Mouse (Mus musculus) intestine, embryonic 15.5 days (tissue): ENCODE measurements around the gene Ikzf2. TPM values are rescaled to one million over a fixed set of nuclear protein-coding genes. Genes with fewer than 3 reads are reported as not detected.

Experiments
- ATAC-seq: fragments of 200-750 bp; cut with Nextera tagmentation; 2 replicates; pipeline ENCODE4 v1.8.0; 2017; ENCODE audit warnings: moderate TSS enrichment, moderate library complexity
- H3K27ac ChIP-seq: fragments of 300-500 bp; sonication (generic); 2 replicates; pipeline ENCODE4 v1.5.1; 2015; ENCODE audit warnings: mild to moderate bottlenecking, inconsistent platforms
- H3K27me3 ChIP-seq: fragments of 300-500 bp; sonication (generic); replicated peaks from 2 replicates; pipeline ENCODE4 v1.6.1; 2015; ENCODE audit warnings: inconsistent platforms
- H3K36me3 ChIP-seq: fragments of 300-500 bp; sonication (generic); 2 replicates; pipeline ENCODE4 v1.6.1; 2015; ENCODE audit warnings: inconsistent platforms
- H3K4me1 ChIP-seq: fragments of 300-500 bp; sonication (generic); replicated peaks from 2 replicates; pipeline ENCODE4 v1.6.1; 2015; ENCODE audit warnings: inconsistent platforms
- H3K4me2 ChIP-seq: fragments of 300-500 bp; sonication (generic); replicated peaks from 2 replicates; pipeline ENCODE4 v1.6.1; 2015; ENCODE audit warnings: mild to moderate bottlenecking, inconsistent platforms
- H3K4me3 ChIP-seq: fragments of 300-500 bp; sonication (generic); replicated peaks from 2 replicates; pipeline ENCODE4 v1.5.1; 2015; ENCODE audit warnings: inconsistent platforms
- H3K9ac ChIP-seq: fragments of 300-500 bp; sonication (generic); 2 replicates; pipeline ENCODE4 v1.6.1; 2015; ENCODE audit warnings: inconsistent platforms
- H3K9me3 ChIP-seq: fragments of 300-500 bp; sonication (generic); 2 replicates; pipeline ENCODE4 v1.6.1; 2016; ENCODE audit warnings: inconsistent platforms
- WGBS: fragments of 180-500 bp; shearing (Covaris S2); methylation state at CpG from one replicate; pipeline ENCODE4 v1.1.7; 2015; 5-methylcytosine and 5-hydroxymethylcytosine counted together
- polyA plus RNA-seq: library from polyadenylated mRNA; unstranded; fragments of >200 nt; fragmentation: Nextera tagmentation; extraction: Ambion mirVana; gene quantifications from 2 replicates; pipeline ENCODE4 v1.2.1, GENCODE M21; 2015

Ikzf2 gene
- polyA plus RNA-seq, 1 experiment from 2014 or later: 2.2 TPM

GRCm38 (mm10) chr1:69656929-69657328 is 30.1 kb downstream of the Ikzf2 start:
- no peak overlapping the region for H3K4me2 ChIP-seq
- ATAC-seq: 0 out of 2 replicates have a peak, but pooled peaks have one; percentile 15

GRCm38 (mm10) chr1:69656047-69656782 is 30.8 kb downstream of the Ikzf2 start:
- Histone ChIP-seq H3K4me1 (0 out of 2 replicates have a peak, but pooled peaks cover 3% of the 10 kb centered on the region), H3K9me3 (no peaks in the 10 kb centered on the region), H3K9ac (no peak overlapping the region), H3K27me3 (no peaks in the 10 kb centered on the region), H3K4me3 (no peak overlapping the region), H3K4me2 (no peak overlapping the region), H3K36me3 (no peaks in the 10 kb centered on the region), H3K27ac (no peak overlapping the region)
- 49% methylated on average over 5 of the region's 5 CpGs for WGBS
- peak; percentile 83 for ATAC-seq

More at GRCm38 (mm10) chr1:69656929-69657328, 30.1 kb downstream of the Ikzf2 start:
- Histone ChIP-seq H3K9ac (no peak overlapping the region), H3K27me3 (no peaks in the 10 kb centered on the region), H3K36me3 (no peaks in the 10 kb centered on the region), H3K4me3 (no peak overlapping the region), H3K27ac (no peak overlapping the region), H3K9me3 (no peaks in the 10 kb centered on the region), H3K4me1 (0 out of 2 replicates have a peak, but pooled peaks cover 3% of the 10 kb centered on the region)
- WGBS: 35% methylated on average over 16 of the region's 16 CpGs

GRCm38 (mm10) chr1:69655368-69655767 is 31.7 kb downstream of the Ikzf2 start:
- 71% methylated on average over 5 of the region's 5 CpGs for WGBS
- H3K27me3 ChIP-seq: no peaks in the 10 kb centered on the region
- H3K4me3 ChIP-seq: no peak overlapping the region
- H3K4me2 ChIP-seq: no peak overlapping the region
- H3K9me3 ChIP-seq: no peaks in the 10 kb centered on the region
- 0 out of 2 replicates have a peak, but pooled peaks cover 3% of the 10 kb centered on the region for H3K4me1 ChIP-seq
- H3K36me3 ChIP-seq: no peaks in the 10 kb centered on the region
- no peak overlapping the region for H3K9ac ChIP-seq
- no peak overlapping the region for H3K27ac ChIP-seq
- ATAC-seq: peak; percentile 44

GRCm38 (mm10) chr1:69654955-69655354 is 32.1 kb downstream of the Ikzf2 start:
- H3K4me2 ChIP-seq: no peak overlapping the region
- H3K36me3 ChIP-seq: no peaks in the 10 kb centered on the region
- H3K27me3 ChIP-seq: no peaks in the 10 kb centered on the region
- H3K9ac ChIP-seq: no peak overlapping the region
- H3K4me3 ChIP-seq: no peak overlapping the region
- no peaks in the 10 kb centered on the region for H3K9me3 ChIP-seq
- 37% methylated on average over 1 of the region's 1 CpGs for WGBS
- no peak for ATAC-seq
- no peak overlapping the region for H3K27ac ChIP-seq
- 0 out of 2 replicates have a peak, but pooled peaks cover 3% of the 10 kb centered on the region for H3K4me1 ChIP-seq

GRCm38 (mm10) chr1:69653419-69653818 is 33.6 kb downstream of the Ikzf2 start:
- Histone ChIP-seq H3K9me3 (no peaks in the 10 kb centered on the region), H3K4me2 (no peak overlapping the region), H3K4me3 (no peak overlapping the region), H3K27ac (no peak overlapping the region), H3K9ac (no peak overlapping the region), H3K27me3 (no peaks in the 10 kb centered on the region), H3K36me3 (no peaks in the 10 kb centered on the region), H3K4me1 (0 out of 2 replicates have a peak, but pooled peaks cover 3% of the 10 kb centered on the region)
- no peak for ATAC-seq
- WGBS: 89% methylated on average over 2 of the region's 2 CpGs

- no peak for ATAC-seq
- 90% methylated on average over 4 of the region's 4 CpGs for WGBS
Observed at GRCm38 (mm10) chr1:69643138-69643537, 43.9 kb downstream of the Ikzf2 start.

GRCm38 (mm10) chr1:69641986-69642385 is 45.1 kb downstream of the Ikzf2 start:
- H3K9me3 ChIP-seq: no peaks in the 10 kb centered on the region
- 82% methylated on average over 6 of the region's 6 CpGs for WGBS
- no peak overlapping the region for H3K27ac ChIP-seq
- no peaks in the 10 kb centered on the region for H3K4me1 ChIP-seq
- ATAC-seq: no peak
- H3K27me3 ChIP-seq: no peaks in the 10 kb centered on the region
- H3K9ac ChIP-seq: no peak overlapping the region
- no peak overlapping the region for H3K4me2 ChIP-seq
- H3K4me3 ChIP-seq: no peak overlapping the region
- H3K36me3 ChIP-seq: no peaks in the 10 kb centered on the region

More at GRCm38 (mm10) chr1:69643138-69643537, 43.9 kb downstream of the Ikzf2 start:
- no peaks in the 10 kb centered on the region for H3K4me1 ChIP-seq
- H3K9ac ChIP-seq: no peak overlapping the region
- no peak overlapping the region for H3K4me3 ChIP-seq
- no peak overlapping the region for H3K27ac ChIP-seq
- H3K9me3 ChIP-seq: no peaks in the 10 kb centered on the region
- no peak overlapping the region for H3K4me2 ChIP-seq
- H3K27me3 ChIP-seq: no peaks in the 10 kb centered on the region
- no peaks in the 10 kb centered on the region for H3K36me3 ChIP-seq

GRCm38 (mm10) chr1:69638321-69638720 is 48.7 kb downstream of the Ikzf2 start:
- 78% methylated on average over 8 of the region's 8 CpGs for WGBS
- H3K36me3 ChIP-seq: no peaks in the 10 kb centered on the region
- ATAC-seq: no peak
- H3K4me1 ChIP-seq: no peaks in the 10 kb centered on the region
- no peaks in the 10 kb centered on the region for H3K27me3 ChIP-seq
- H3K9ac ChIP-seq: no peak overlapping the region
- no peak overlapping the region for H3K27ac ChIP-seq
- H3K4me2 ChIP-seq: no peak overlapping the region
- no peak overlapping the region for H3K4me3 ChIP-seq
- no peaks in the 10 kb centered on the region for H3K9me3 ChIP-seq

- Histone ChIP-seq H3K4me2 (no peak overlapping the region), H3K4me3 (no peak overlapping the region), H3K9me3 (no peaks in the 10 kb centered on the region), H3K27ac (no peak overlapping the region), H3K9ac (no peak overlapping the region), H3K27me3 (no peaks in the 10 kb centered on the region), H3K4me1 (no peaks in the 10 kb centered on the region), H3K36me3 (no peaks in the 10 kb centered on the region)
- ATAC-seq: no peak
- 73% methylated on average over 3 of the region's 3 CpGs for WGBS
Observed at GRCm38 (mm10) chr1:69637907-69638306, 49.1 kb downstream of the Ikzf2 start.

GRCm38 (mm10) chr1:69634259-69634658 is 52.8 kb downstream of the Ikzf2 start:
- WGBS: 94% methylated on average over 2 of the region's 2 CpGs
- ATAC-seq: no peak
- H3K9ac ChIP-seq: no peak overlapping the region
- H3K27me3 ChIP-seq: no peaks in the 10 kb centered on the region
- no peak overlapping the region for H3K4me3 ChIP-seq
- no peaks in the 10 kb centered on the region for H3K4me1 ChIP-seq
- no peaks in the 10 kb centered on the region for H3K36me3 ChIP-seq
- H3K9me3 ChIP-seq: no peaks in the 10 kb centered on the region
- no peak overlapping the region for H3K4me2 ChIP-seq
- no peak overlapping the region for H3K27ac ChIP-seq

GRCm38 (mm10) chr1:69630508-69630907 is 56.5 kb downstream of the Ikzf2 start:
- no peak overlapping the region for H3K9ac ChIP-seq
- no peak overlapping the region for H3K27ac ChIP-seq
- no peaks in the 10 kb centered on the region for H3K27me3 ChIP-seq
- no peak for ATAC-seq
- 82% methylated on average over 6 of the region's 6 CpGs for WGBS
- no peaks in the 10 kb centered on the region for H3K9me3 ChIP-seq
- no peak overlapping the region for H3K4me2 ChIP-seq
- H3K36me3 ChIP-seq: no peaks in the 10 kb centered on the region
- no peak overlapping the region for H3K4me3 ChIP-seq
- H3K4me1 ChIP-seq: no peaks in the 10 kb centered on the region

GRCm38 (mm10) chr1:69629513-69629912 is 57.5 kb downstream of the Ikzf2 start:
- H3K4me3 ChIP-seq: no peak overlapping the region
- no peaks in the 10 kb centered on the region for H3K27me3 ChIP-seq
- no peaks in the 10 kb centered on the region for H3K4me1 ChIP-seq
- no peaks in the 10 kb centered on the region for H3K9me3 ChIP-seq
- 70% methylated on average over 8 of the region's 8 CpGs for WGBS
- no peak overlapping the region for H3K9ac ChIP-seq
- no peak overlapping the region for H3K4me2 ChIP-seq
- H3K36me3 ChIP-seq: no peaks in the 10 kb centered on the region
- ATAC-seq: no peak
- H3K27ac ChIP-seq: no peak overlapping the region

GRCm38 (mm10) chr1:69612076-69612475 is 75.0 kb downstream of the Ikzf2 start:
- H3K27me3 ChIP-seq: no peaks in the 10 kb centered on the region

More at GRCm38 (mm10) chr1:69612076-69612475, 75.0 kb downstream of the Ikzf2 start:
- Histone ChIP-seq H3K9ac (no peak overlapping the region), H3K4me1 (peaks cover 3% of the 10 kb centered on the region; the same call in 1 of the 2 replicates), H3K9me3 (no peaks in the 10 kb centered on the region), H3K4me2 (no peak overlapping the region), H3K36me3 (no peaks in the 10 kb centered on the region), H3K4me3 (no peak overlapping the region), H3K27ac (no peak overlapping the region)
- no peak for ATAC-seq
- WGBS: 91% methylated on average over 5 of the region's 5 CpGs
